Mouse (Mus musculus): Measurements from ENCODE around the gene Best1.
"Not testable (repeated sequence)": the region's sequence is repeated elsewhere in the genome, so short reads cannot be mapped to it uniquely, and the experiment has no call there.

The Best1 gene

GRCm38 (mm10) chr19:9989884-9990256, 11.6 kb downstream of the Best1 start:
- no peak for DNase-seq

DNA sequence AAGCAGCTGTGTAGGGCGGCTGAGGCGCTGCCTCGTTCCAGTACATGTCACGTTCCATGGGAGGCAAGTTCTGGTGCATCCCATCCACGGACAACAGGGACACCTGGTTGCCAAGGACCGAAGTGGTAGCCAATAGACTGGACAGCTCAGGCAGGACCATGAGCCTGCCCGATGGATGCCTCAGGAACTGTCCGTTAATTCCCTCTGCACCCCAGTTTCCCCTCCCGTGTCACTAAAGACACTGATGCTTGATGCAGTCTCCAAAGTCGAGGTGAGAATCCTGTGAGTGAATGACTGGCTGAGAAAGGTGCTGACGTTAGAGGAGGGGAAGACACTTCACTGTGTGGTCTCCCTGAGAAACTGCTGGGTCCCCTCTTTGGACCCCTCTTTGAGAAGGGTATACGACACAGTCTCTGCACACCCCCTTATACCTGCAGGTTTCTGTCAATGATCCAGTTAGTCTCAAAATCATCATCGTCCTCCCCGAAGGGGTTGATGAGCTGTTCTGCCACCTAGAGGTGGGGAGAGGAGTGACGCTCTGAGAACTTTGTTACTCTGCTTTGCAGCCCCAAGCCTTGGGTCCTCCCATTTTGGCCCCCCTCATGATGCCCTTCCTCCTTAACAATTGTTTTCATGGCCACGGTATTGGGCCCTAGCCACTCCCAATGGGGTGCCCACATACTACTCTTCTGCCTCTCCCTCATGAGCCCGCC, 12.1 kb downstream of the Best1 start:
- no peak for DNase-seq

GRCm38 (mm10) chr19:9987593-9987992, 13.8 kb downstream of the Best1 start:
- no peak for DNase-seq

- DNase-seq = no peak
Observed at GRCm38 (mm10) chr19:9987192-9987591, 14.2 kb downstream of the Best1 start.

GRCm38 (mm10) chr19:9985900-9986421, 15.5 kb downstream of the Best1 start:
- no peak for DNase-seq

- DNase-seq = no peak
Observed at GRCm38 (mm10) chr19:9985190-9985899, 16.1 kb downstream of the Best1 start.

DNA sequence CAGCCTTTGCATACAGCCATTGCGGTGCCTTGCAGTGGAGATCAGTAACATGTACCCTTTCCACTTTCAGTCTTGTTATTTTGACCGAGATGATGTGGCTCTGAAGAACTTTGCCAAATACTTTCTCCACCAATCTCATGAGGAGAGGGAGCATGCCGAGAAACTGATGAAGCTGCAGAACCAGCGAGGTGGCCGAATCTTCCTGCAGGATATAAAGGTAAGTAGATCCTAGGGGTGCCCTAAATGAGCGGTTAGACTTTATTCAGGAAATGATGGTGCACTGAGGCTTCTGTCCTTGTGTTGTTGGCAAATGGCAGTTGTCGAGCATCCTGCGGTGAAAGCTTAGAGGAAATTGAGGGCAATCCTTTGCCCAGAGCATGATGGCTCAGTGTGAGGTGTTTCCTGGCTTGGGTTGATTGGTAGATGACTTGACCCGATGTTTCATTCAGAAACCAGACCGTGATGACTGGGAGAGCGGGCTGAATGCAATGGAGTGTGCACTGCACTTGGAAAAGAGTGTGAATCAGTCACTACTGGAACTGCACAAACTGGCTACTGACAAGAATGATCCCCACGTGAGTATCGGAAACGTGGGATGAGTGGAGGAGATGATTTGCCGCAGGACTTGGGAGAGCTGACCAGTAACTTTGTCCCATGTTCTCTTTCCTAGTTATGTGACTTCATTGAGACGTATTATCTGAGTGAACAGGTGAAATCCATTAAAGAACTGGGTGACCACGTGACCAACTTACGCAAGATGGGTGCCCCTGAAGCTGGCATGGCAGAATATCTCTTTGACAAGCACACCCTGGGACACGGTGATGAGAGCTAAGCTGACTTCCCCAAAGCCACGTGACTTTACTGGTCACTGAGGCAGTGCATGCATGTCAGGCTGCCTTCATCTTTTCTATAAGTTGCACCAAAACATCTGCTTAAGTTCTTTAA, 17.1 kb downstream of the Best1 start:
- no peak for DNase-seq

- DNase-seq = peak; percentile 69
Observed at GRCm38 (mm10) chr19:9982852-9983542, 18.4 kb downstream of the Best1 start.

DNA sequence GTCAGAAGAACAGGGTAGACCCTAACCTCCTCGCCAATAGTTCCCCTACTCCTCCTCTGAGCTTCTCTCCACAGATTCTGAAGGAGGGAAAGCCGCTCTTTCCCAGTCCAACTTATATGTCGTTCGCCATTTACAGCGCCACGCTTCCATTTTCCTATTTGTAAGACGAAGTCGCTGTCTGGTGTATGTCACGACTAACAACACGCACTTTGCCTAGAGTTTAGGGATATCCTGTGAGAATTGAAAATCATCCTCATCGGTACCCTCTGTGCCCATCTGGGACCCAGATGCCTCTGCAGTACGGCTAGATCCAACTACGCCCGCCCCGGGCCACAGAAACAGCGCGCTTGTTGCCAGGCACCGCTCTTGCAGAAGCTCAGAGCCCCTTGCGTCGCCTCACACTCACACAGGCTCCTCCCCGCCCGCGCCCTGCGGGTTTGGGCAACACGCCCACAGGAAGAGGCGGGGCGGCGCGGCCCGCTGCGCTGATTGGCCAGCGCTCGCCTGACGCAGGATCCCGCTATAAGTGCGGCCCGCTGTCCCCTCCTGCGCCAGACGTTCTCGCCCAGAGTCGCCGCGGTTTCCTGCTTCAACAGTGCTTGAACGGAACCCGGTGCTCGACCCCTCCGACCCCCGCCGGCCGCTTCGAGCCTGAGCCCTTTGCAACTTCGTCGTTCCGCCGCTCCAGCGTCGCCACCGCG, 19.1 kb downstream of the Best1 start:
- peak; percentile 97 for DNase-seq

DNA sequence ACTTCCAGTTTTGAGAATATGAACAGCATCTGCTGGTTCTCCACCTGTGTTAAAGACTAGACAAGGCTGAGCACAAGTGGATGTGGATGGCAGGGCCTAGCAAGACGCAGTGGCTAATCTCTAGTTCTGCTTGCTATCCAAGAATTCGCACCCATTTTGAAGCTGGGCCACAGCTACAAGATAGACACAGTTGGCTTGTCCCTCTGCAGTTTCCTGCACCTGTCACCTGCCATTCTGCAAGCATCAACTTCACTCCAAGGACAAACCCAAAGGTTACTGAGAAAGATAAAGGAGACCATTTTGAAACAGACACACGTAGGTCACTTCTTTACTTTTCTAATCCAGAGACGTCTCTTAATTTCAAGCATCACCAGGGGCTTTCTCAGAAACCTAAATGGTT, 19.8 kb downstream of the Best1 start:
- no peak for DNase-seq

DNA sequence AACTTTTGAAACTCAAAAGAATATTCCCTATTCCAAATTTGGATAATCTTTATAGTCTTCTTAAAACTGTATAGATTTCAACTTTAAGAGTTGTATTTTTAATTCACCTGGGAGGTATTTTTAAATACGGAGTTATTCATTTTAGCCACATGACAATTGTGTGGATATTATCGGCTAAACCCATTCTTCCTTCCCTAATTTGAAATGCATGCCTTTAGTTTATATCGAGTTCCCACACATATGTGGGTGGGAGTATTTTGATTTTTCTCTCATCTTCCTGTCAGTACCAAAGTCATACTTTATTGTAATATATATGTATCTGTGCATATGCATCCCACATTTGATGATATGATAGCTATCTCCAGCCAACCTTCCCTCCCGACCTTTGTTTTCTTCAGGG, 21.2 kb downstream of the Best1 start, which contains the start of gene Fth1:
Fth1 (plus strand) TSS at position 341 of the 400 bp plus-strand sequence.
- no peak for DNase-seq

GRCm38 (mm10) chr19:9979156-9979555, 22.3 kb downstream of the Best1 start:
- DNase-seq = no peak

DNA sequence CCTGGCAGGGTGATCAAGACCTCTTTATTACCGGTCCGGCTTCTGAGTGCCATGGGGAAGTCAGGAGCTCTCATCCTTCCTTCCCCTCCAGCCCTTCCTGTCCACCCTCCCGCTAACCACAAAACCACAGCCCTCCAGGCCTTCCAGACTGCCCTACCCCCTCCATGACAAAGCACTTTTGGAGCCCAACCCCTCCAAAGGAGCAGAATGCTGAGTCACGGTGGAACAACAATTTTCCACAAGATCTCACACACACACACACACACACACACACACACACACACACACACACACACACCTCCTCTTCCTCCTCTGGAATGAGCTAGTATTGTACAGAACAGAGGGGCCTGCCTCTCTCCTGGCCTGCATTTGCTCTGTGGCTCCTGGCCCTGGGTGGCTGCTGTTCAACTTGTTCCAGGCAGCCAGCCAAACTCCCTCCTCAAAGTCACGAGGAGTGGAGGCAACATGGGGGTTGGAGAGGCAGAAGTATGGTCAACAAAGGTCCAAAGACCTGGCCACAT, 22.9 kb downstream of the Best1 start:
- peak; percentile 79 for DNase-seq

DNA sequence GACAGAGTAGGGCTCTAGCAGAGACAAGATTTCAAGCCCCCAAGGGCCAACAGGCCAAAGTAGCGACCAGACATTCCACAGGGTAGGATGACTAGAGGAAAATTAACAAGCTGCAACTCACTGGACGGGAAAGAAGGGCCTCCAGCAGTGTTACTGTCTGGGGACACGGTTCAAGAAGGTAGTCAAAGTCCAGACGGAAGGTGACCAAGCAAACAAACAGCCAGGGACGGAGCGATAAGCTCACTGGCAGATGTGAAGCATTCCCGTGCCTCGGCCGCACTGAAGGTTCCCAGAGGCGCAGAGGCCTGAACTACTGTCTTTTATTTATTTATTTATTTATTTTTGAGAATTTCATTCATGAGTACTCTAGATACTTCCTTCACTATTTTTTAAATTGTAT, 24.3 kb downstream of the Best1 start:
- DNase-seq = no peak

DNA sequence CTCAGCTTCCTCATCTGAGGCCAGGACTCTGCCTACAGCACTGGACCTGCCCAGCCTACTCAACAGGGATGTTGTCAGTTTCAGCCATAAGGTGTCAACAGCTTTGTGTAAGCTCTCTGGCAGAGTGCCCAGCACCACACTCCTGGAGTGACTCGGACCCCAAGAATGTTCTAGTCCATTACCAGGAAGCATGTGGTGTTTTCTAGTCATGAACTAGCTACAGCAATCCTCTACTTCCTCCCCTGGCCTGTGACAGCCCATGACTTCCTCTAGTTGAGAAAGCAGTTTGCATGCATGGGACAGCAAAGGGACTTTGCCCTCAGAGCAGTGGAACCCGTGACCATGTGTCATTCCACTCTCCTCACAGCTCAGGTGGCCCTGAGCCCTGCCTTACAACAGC, 26.6 kb downstream of the Best1 start:
- not testable (repeated sequence) for DNase-seq

GRCm38 (mm10) chr19:9968081-9968787, 33.2 kb downstream of the Best1 start:
- no peak for DNase-seq

DNA sequence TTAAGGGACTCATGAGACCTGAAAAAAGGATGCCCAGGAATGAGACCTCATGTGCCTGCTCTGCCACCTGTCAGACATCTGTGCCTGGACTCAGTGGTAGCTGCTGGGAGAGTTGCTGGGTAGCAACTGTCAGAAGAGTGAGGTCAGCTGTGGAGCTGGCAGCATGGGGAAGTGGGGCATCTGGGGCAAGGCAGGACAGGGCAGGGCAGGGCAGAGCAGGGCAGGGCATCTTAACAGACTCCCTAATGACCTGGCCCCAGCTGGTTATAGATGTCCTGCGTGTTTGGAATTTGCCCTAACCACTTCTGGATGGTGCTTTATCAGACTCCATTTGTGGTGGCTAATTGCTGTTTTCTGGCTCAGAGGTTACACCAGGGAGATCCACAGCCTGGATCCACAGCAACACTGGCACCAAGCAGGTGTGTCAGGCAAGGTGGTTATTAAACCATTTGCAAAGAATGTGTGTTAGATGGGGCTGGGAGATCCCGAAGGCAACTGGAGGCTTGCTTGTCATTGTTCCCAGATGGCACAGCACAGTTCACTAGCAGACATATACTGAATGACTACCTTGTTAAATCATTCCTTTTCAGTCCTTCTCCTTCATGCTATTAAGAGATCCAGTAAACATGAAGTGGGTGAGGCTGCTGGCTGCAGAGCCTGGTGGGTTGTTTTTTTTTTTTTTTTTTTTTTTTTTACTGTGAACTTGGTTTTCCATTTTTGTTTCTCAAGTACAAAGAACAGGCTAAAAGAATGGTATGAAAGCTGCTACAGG, 35.2 kb downstream of the Best1 start:
- DNase-seq = no peak

DNA sequence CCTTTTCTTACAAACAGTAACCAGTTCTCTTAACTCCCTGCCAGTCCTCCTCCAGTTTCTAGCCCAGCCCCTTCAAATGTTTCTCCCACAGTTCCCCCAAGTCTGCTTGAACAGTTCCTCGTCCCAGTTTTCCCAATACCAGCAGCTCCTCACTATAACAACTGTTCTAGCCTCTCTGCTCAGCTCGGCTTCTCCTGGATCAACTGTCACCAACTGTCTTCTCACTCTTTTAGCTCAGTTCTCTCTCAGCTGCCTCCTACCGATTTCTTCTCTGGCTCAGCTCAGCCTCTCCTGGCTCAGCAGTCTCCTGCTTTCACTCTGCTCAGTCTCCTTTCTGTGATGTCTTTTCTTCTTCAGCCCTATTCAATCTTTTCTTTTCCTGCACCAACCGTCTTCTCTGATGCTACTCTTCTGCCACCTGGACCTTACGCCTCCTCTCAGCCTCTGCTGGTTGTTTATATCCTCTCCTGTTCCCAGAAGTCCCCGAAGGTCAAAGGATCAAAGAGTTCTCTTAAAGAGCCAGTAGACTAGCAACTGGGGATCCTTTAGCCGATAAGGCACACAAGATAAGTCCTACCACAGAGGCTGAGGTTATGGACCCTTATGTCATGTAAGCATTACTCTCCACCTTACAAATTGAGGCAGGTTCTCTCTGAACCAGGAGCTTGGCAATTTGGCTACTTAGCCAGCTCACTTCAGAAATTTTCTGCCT, 37.1 kb downstream of the Best1 start:
- DNase-seq = peak; percentile 57

DNA sequence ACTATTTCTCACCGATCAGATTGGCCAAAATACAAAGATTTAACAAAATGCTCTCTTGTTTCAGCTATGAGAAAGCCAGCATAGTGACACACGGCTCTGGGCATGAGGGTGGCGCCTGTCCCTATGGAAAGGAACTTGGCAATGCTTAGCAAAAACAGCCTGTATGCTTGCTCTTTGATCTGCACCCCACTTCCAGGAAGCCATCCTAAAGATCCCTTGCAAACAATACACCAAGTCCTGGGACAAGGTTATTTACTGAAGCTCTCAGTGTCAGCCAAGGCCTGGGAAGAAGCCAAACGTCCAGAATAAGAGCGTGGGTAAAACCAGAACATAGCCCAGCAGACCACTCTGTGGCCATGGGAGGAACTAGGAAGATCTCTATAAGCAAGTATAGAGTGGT, 40.7 kb downstream of the Best1 start:
- DNase-seq = no peak
